Mouse (Mus musculus) embryonic fibroblast, embryonic 13.5 days (primary cell): ENCODE data around the gene Cngb1.

Source experiments
- CTCF ChIP-seq: IDR thresholded peaks from 2 replicates; pipeline ENCODE4 v1.5.1; 2011; ENCODE audit warnings: mild to moderate bottlenecking, control low read depth, low read length, moderate library complexity, borderline replicate concordance; ENCODE audit not compliant: insufficient read depth
- POLR2A ChIP-seq: IDR thresholded peaks from 2 replicates; pipeline ENCODE4 v1.6.1; 2011; ENCODE audit warnings: low read depth, mild to moderate bottlenecking, control low read depth, low read length, moderate library complexity

DNA sequence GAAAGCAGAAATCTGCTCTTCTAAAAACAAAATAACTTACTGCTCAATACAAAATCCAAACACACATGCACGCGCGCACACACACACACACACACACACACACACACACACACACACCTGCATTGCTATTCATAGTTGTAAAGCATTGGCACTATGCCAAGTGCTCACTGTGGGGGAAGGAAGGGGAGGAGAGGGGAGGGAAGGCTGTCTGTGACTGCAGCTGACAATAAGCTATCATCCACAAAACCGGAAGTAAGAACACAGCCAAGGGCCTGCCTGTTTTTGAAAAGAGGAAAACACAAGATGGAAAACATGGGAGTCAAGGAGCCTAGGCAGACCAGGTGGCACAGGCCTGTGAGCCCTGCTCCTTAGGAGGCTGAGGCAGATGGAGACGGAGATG is 61.2 kb downstream of the Cngb1 start:
- TF ChIP-seq POLR2A: no peak
- no peak for TF ChIP-seq CTCF
